Mouse (Mus musculus): ENCODE results near the gene Nemf.

DNA sequence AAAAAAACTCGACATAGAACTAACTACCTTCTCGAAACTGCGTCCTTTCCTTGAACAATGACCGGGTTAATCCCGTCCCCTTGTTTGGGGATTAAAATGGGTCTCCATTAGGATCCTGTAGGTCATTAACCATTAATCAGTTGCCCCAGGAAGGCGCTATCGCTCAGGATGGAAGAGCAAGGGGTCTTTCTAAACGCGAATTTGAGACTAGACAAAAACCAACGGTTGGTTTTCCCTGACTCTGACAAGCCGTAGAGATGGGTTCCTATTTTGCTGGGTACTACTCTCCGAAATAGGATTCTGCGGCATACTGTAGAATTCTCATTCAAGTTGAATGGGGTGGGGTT lies 308 bp upstream of the Nemf start:
- TF ChIP-seq CTCF (IDR thresholded peaks at IDR 0.05; ENCODE audit: extremely low read depth, insufficient read length, insufficient replicate concordance, low read depth, low read length) (no peak), POLR2A (IDR thresholded peaks at IDR 0.05; ENCODE audit: low read depth, low read length) (no peak)
